ENCODE assay signal across 15 mouse cellular contexts in genomic region chr4:101654788-101655414, GRCm38 (mm10). TPM values are rescaled to one million over a fixed set of nuclear protein-coding genes. Genes with fewer than 3 reads are reported as not detected.
DNase-seq lines count a peak whose midpoint lies in the region; ATAC-seq and TF ChIP-seq lines count a peak whose summit lies in the region.
"Had no signal": no experiment of that assay in that cellular context is flagged by ENCODE, and none has a peak within 500 bp of the region (broad histone marks: within the 10 kb centered on the region; RNA-seq: fewer than 3 reads in every experiment).

No protein-coding gene starts in this region.

- no peak overlapping the region for H3K4me2 ChIP-seq in kidney, embryonic 15.5 days
- H3K4me2 ChIP-seq in liver, postnatal 0 days (ENCODE audit: low read depth, low read length): peak overlapping the region; percentile 47
- no peak overlapping the region for H3K4me2 ChIP-seq in neural tube, embryonic 15.5 days

- no peak overlapping the region for H3K4me3 ChIP-seq in kidney, embryonic 15.5 days (replicated peaks)
- peak overlapping the region; percentile 19 for H3K4me3 ChIP-seq in erythroblast, embryonic 14.5 days (replicated peaks)
- H3K4me3 ChIP-seq in liver, postnatal 0 days (ENCODE audit: low read depth, low read length): no peak overlapping the region
- no peak overlapping the region for H3K4me3 ChIP-seq in neural tube, embryonic 15.5 days (replicated peaks)

- ATAC-seq in kidney, embryonic 15.5 days (replicated peaks; ENCODE audit: low FRiP score): 0 out of 2 replicates have a peak, but pooled peaks have one; percentile 62
- peak; percentile 91 for ATAC-seq in liver, postnatal 0 days
- ATAC-seq in neural tube, embryonic 15.5 days (ENCODE audit: low FRiP score): no peak

- H3K27ac ChIP-seq in kidney, embryonic 15.5 days: no peak overlapping the region
- peak overlapping the region; percentile 58 for H3K27ac ChIP-seq in liver, postnatal 0 days (ENCODE audit: low read depth)
- H3K27ac ChIP-seq in neural tube, embryonic 15.5 days (replicated peaks): no peak overlapping the region

- H3K27me3 ChIP-seq in kidney, embryonic 15.5 days: no peaks in the 10 kb centered on the region
- H3K27me3 ChIP-seq in erythroblast, embryonic 14.5 days (ENCODE audit: control insufficient read depth): no peaks in the 10 kb centered on the region
- H3K27me3 ChIP-seq in liver, postnatal 0 days (ENCODE audit: insufficient read depth, low read length): no peaks in the 10 kb centered on the region
- no peaks in the 10 kb centered on the region for H3K27me3 ChIP-seq in neural tube, embryonic 15.5 days (replicated peaks)
- H3K27me3 ChIP-seq: CH12.LX had no signal

- 86% methylated on average over 4 of the region's 4 CpGs for WGBS in kidney, embryonic 15.5 days
- 51% methylated on average over 4 of the region's 4 CpGs for WGBS in liver, postnatal 0 days (ENCODE audit: insufficient replicate concordance)
- 79% methylated on average over 4 of the region's 4 CpGs for WGBS in neural tube, embryonic 15.5 days

- no peaks in the 10 kb centered on the region for H3K9me3 ChIP-seq in kidney, embryonic 15.5 days (replicated peaks)
- no peaks in the 10 kb centered on the region for H3K9me3 ChIP-seq in erythroblast, embryonic 14.5 days (ENCODE audit: control insufficient read depth, low read length)
- H3K9me3 ChIP-seq in liver, postnatal 0 days (ENCODE audit: low read length): no peaks in the 10 kb centered on the region
- no peaks in the 10 kb centered on the region for H3K9me3 ChIP-seq in neural tube, embryonic 15.5 days (replicated peaks)

- no peak overlapping the region for H3K9ac ChIP-seq in kidney, embryonic 15.5 days
- H3K9ac ChIP-seq in liver, postnatal 0 days (replicated peaks): peak overlapping the region; percentile 21; the same call in 1 of the 2 replicates
- H3K9ac ChIP-seq in neural tube, embryonic 15.5 days (replicated peaks): no peak overlapping the region

- H3K4me1 ChIP-seq in kidney, embryonic 15.5 days: no peaks in the 10 kb centered on the region
- H3K4me1 ChIP-seq in erythroblast, embryonic 14.5 days (ENCODE audit: control insufficient read depth): peaks cover 78% of the 10 kb centered on the region
- peaks cover 15% of the 10 kb centered on the region for H3K4me1 ChIP-seq in liver, postnatal 0 days (ENCODE audit: insufficient read depth)
- no peaks in the 10 kb centered on the region for H3K4me1 ChIP-seq in neural tube, embryonic 15.5 days

- H3K36me3 ChIP-seq in kidney, embryonic 15.5 days: peaks cover 38% of the 10 kb centered on the region
- peaks cover 90% of the 10 kb centered on the region for H3K36me3 ChIP-seq in erythroblast, embryonic 14.5 days (ENCODE audit: control insufficient read depth)
- H3K36me3 ChIP-seq in liver, postnatal 0 days (replicated peaks; ENCODE audit: insufficient read depth, low read length): peaks cover 24% of the 10 kb centered on the region
- peaks cover 10% of the 10 kb centered on the region for H3K36me3 ChIP-seq in neural tube, embryonic 15.5 days

- TF ChIP-seq CTCF in liver, postnatal 0 days (IDR thresholded peaks at IDR 0.05; ENCODE audit: low read depth): no peak

- peak; percentile 97 for TF ChIP-seq EP300 in liver, postnatal 0 days (IDR thresholded peaks at IDR 0.05; ENCODE audit: low read depth)

- no peak for DNase-seq in kidney, adult 9 months
- peak; percentile 49 for DNase-seq in c-Kit-negative CD71-positive TER-119-positive erythroid progenitor cells, embryonic 14.5 days (ENCODE audit: low read depth, low spot score)
- DNase-seq in liver, postnatal 0 days: peak; percentile 58
- no peak for DNase-seq in cerebellum, postnatal 4 days (ENCODE audit: low spot score in 2 of 2)
- DNase-seq in lung, postnatal 14 days: no peak
- DNase-seq: adrenal gland, postnatal 25 days; cerebellum, postnatal 25 days; heart, postnatal 14 days; kidney, postnatal 4 days; left cerebral cortex, postnatal 4 days; lung, postnatal 4 days had no signal

RNA-seq across cellular contexts. Expression of gene Leprot, which starts 7.4 kb away (rescaled TPM):
- 86.1 and 88.3 TPM in 2 replicates for polyA plus RNA-seq in kidney, embryonic 15.5 days (2015; fragmentation: Nextera tagmentation; extraction: Ambion mirVana)
- 0.48 and 0.75 TPM in 2 replicates for polyA plus RNA-seq in erythroblast, embryonic 14.5 days (2012)
- 39.7 and 41.1 TPM in 2 replicates for polyA plus RNA-seq in liver, postnatal 0 days (2015; fragmentation: Nextera tagmentation; extraction: Ambion mirVana)
- 75.6 and 77.5 TPM in 2 replicates for polyA plus RNA-seq in neural tube, embryonic 15.5 days (2015; fragmentation: Nextera tagmentation; extraction: Ambion mirVana)

Comparison
In these comparisons a context has a peak if more than half of its experiments do, and no peak if none do; other contexts are left out.
1. DNase-seq: peak in c-Kit-negative CD71-positive TER-119-positive erythroid progenitor cells, embryonic 14.5 days (single experiment) and liver, postnatal 0 days (single experiment); none in kidney, adult 9 months (single experiment), cerebellum, postnatal 4 days (0 of 2) and lung, postnatal 14 days (single experiment).
2. RNA of gene Leprot, which starts 7.4 kb away (polyA plus RNA-seq): 86.1 to 88.3 TPM in kidney, embryonic 15.5 days, 75.6 to 77.5 TPM in neural tube, embryonic 15.5 days and 39.7 to 41.1 TPM in liver, postnatal 0 days; 0.48 to 0.75 TPM in erythroblast, embryonic 14.5 days; every median in the first group is over 10 times any median in the second.